Mouse (Mus musculus): ENCODE results near the gene Ceacam16.

The Ceacam16 gene

GRCm38 (mm10) chr7:19861199-19861598, at the start of gene Ceacam16:
TSS of gene Ceacam16 (minus strand) at chr7:19861299.
- DNase-seq (ENCODE audit: low read depth, low spot score) = no peak

GRCm38 (mm10) chr7:19910421-19911291, 49.6 kb upstream of the Ceacam16 start:
- peak; percentile 54 for DNase-seq (ENCODE audit: low read depth, low spot score)

- no peak for DNase-seq (ENCODE audit: low read depth, low spot score)
Measured at GRCm38 (mm10) chr7:19889881-19890280, 28.8 kb upstream of the Ceacam16 start.

GRCm38 (mm10) chr7:19887849-19888248, 26.8 kb upstream of the Ceacam16 start, which contains the start of gene Ceacam19:
TSS of gene Ceacam19 (minus strand) at chr7:19887965.
- no peak for DNase-seq (ENCODE audit: low read depth, low spot score)

GRCm38 (mm10) chr7:19880754-19881153, 19.7 kb upstream of the Ceacam16 start:
- DNase-seq (ENCODE audit: low read depth, low spot score) = no peak

- DNase-seq (ENCODE audit: low read depth, low spot score) = no peak
Measured at GRCm38 (mm10) chr7:19876781-19877425, 15.8 kb upstream of the Ceacam16 start.

GRCm38 (mm10) chr7:19875948-19876682, 15.0 kb upstream of the Ceacam16 start:
- DNase-seq (ENCODE audit: low read depth, low spot score) = peak; percentile 19

- DNase-seq (ENCODE audit: low read depth, low spot score) = peak; percentile 11
Measured at GRCm38 (mm10) chr7:19871943-19872601, 11.0 kb upstream of the Ceacam16 start.

- no peak for DNase-seq (ENCODE audit: low read depth, low spot score)
Measured at GRCm38 (mm10) chr7:19871137-19871621, 10.1 kb upstream of the Ceacam16 start.

- DNase-seq (ENCODE audit: low read depth, low spot score) = no peak
Measured at GRCm38 (mm10) chr7:19867751-19868399, 6.8 kb upstream of the Ceacam16 start.

GRCm38 (mm10) chr7:19866490-19866889, 5.4 kb upstream of the Ceacam16 start:
- no peak for DNase-seq (ENCODE audit: low read depth, low spot score)

GRCm38 (mm10) chr7:19865246-19866036, 4.3 kb upstream of the Ceacam16 start:
- DNase-seq (ENCODE audit: low read depth, low spot score) = no peak

GRCm38 (mm10) chr7:19864241-19864640, 3.1 kb upstream of the Ceacam16 start:
- no peak for DNase-seq (ENCODE audit: low read depth, low spot score)

- no peak for DNase-seq (ENCODE audit: low read depth, low spot score)
Measured at GRCm38 (mm10) chr7:19859740-19860139, 1.4 kb downstream of the Ceacam16 start.

- no peak for DNase-seq (ENCODE audit: low read depth, low spot score)
Measured at GRCm38 (mm10) chr7:19856283-19856682, 4.8 kb downstream of the Ceacam16 start.

- DNase-seq (ENCODE audit: low read depth, low spot score) = no peak
Measured at GRCm38 (mm10) chr7:19855663-19856062, 5.4 kb downstream of the Ceacam16 start.

- DNase-seq (ENCODE audit: low read depth, low spot score) = no peak
Measured at GRCm38 (mm10) chr7:19853526-19853925, 7.6 kb downstream of the Ceacam16 start.

GRCm38 (mm10) chr7:19851858-19852570, 9.1 kb downstream of the Ceacam16 start, which contains the start of gene Gm19345:
TSS of gene Gm19345 (plus strand) at chr7:19852003.
- DNase-seq (ENCODE audit: low read depth, low spot score) = no peak

- no peak for DNase-seq (ENCODE audit: low read depth, low spot score)
Measured at GRCm38 (mm10) chr7:19844521-19845171, 16.5 kb downstream of the Ceacam16 start.

All from embryo, embryonic 11.5 days (tissue).